ENCODE assay signal across 9 mouse cellular contexts in the genomic region with DNA sequence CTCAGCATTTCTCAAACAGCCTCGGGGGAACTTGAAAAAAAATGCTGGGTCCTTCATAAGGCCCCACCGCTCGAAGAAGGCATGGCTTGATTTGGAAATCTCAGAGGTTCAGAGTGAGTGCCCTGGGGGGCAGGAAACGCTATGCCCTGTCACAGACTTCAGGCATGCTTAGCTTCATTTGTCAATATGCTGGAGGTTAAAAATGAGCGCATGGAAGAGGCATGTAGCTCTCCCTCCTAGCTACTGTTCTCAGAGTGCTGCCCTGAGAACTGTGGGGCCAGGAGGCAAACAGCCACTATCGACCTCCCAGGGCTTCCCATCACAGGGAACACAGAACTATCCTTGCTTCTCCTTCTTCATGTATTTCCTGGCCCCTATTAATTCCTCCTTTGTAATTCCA. TPM values are rescaled to one million over a fixed set of nuclear protein-coding genes. Genes with fewer than 3 reads are reported as not detected.
A peak's percentile ranks its signal among the peaks of the same experiment; 100 is the strongest.
DNase-seq lines count a peak whose midpoint lies in the region; ATAC-seq lines count a peak whose summit lies in the region.
"Had no signal": no experiment of that assay in that cellular context is flagged by ENCODE, and none has a peak within 500 bp of the region (broad histone marks: within the 10 kb centered on the region; RNA-seq: fewer than 3 reads in every experiment).

No protein-coding gene starts in this region.

- H3K4me3 ChIP-seq in heart, embryonic 11.5 days (ENCODE audit: low read depth, low read length): no peak overlapping the region
- H3K4me3 ChIP-seq in heart, embryonic 15.5 days: no peak overlapping the region
- H3K4me3 ChIP-seq in midbrain, embryonic 10.5 days: 0 out of 2 replicates have a peak overlapping the region, but pooled peaks have one; percentile 6

- no peak for DNase-seq in heart, adult 18-20 months
- peak; percentile 50 for DNase-seq in Muller cell, postnatal 12 days (ENCODE audit: inconsistent ontology term)
- DNase-seq in midbrain, embryonic 10.5 days (ENCODE audit: low spot score): no peak
- no peak for DNase-seq in kidney, adult 18-20 months
- no peak for DNase-seq in gastrocnemius, adult 18-20 months (ENCODE audit: low spot score)
- DNase-seq in left cerebral cortex, adult 11 months (ENCODE audit: low spot score): no peak
- DNase-seq: kidney, adult 8-10 months had no signal

- H3K4me1 ChIP-seq in heart, embryonic 11.5 days (ENCODE audit: control insufficient read depth, insufficient read depth, low read length): peaks cover 33% of the 10 kb centered on the region
- H3K4me1 ChIP-seq in heart, embryonic 15.5 days (replicated peaks): peaks cover 54% of the 10 kb centered on the region
- peaks cover 54% of the 10 kb centered on the region for H3K4me1 ChIP-seq in midbrain, embryonic 10.5 days

- H3K9ac ChIP-seq in heart, embryonic 11.5 days (ENCODE audit: low read depth, low read length): peak overlapping the region; percentile 56; the same call in 1 of the 2 replicates
- no peak overlapping the region for H3K9ac ChIP-seq in heart, embryonic 15.5 days

- H3K4me2 ChIP-seq in heart, embryonic 11.5 days: peak overlapping the region; percentile 39
- no peak overlapping the region; the same call in 1 of the 2 replicates for H3K4me2 ChIP-seq in heart, embryonic 15.5 days

- ATAC-seq in heart, embryonic 11.5 days (replicated peaks; ENCODE audit: insufficient number of reproducible peaks, low FRiP score, low TSS enrichment): no peak
- peak; percentile 53; the same call in 1 of the 2 replicates for ATAC-seq in heart, embryonic 15.5 days (replicated peaks; ENCODE audit: insufficient number of reproducible peaks, insufficient read depth, low FRiP score, low read depth)

- H3K27ac ChIP-seq in heart, embryonic 11.5 days (ENCODE audit: low read depth, low read length): peak overlapping the region; percentile 90
- H3K27ac ChIP-seq in heart, embryonic 15.5 days: peak overlapping the region; percentile 77
- H3K27ac ChIP-seq in midbrain, embryonic 10.5 days (replicated peaks): peak overlapping the region; percentile 55; the same call in 1 of the 2 replicates

- WGBS in heart, embryonic 11.5 days (ENCODE audit: insufficient replicate concordance): 26% methylated on average over 6 of the region's 6 CpGs
- WGBS in heart, embryonic 15.5 days: 25% methylated on average over 6 of the region's 6 CpGs
- 75% methylated on average over 6 of the region's 6 CpGs for WGBS in midbrain, embryonic 10.5 days

- H3K9me3 ChIP-seq in heart, embryonic 11.5 days (replicated peaks; ENCODE audit: control insufficient read depth, low read length): no peaks in the 10 kb centered on the region
- no peaks in the 10 kb centered on the region for H3K9me3 ChIP-seq in heart, embryonic 15.5 days (replicated peaks)
- no peaks in the 10 kb centered on the region for H3K9me3 ChIP-seq in midbrain, embryonic 10.5 days (replicated peaks)

- H3K27me3 ChIP-seq in heart, embryonic 11.5 days (ENCODE audit: control insufficient read depth, insufficient read depth, low read length): no peaks in the 10 kb centered on the region
- H3K27me3 ChIP-seq in heart, embryonic 15.5 days: no peaks in the 10 kb centered on the region
- peaks cover 71% of the 10 kb centered on the region for H3K27me3 ChIP-seq in midbrain, embryonic 10.5 days (ENCODE audit: low read depth, poor library complexity, severe bottlenecking)

- no peaks in the 10 kb centered on the region for H3K36me3 ChIP-seq in heart, embryonic 11.5 days (ENCODE audit: control insufficient read depth, insufficient read depth, low read length)
- H3K36me3 ChIP-seq in heart, embryonic 15.5 days: no peaks in the 10 kb centered on the region
- H3K36me3 ChIP-seq in midbrain, embryonic 10.5 days: no peaks in the 10 kb centered on the region

RNA-seq across cellular contexts. Expression of gene Lrrc1, which starts 47.5 kb away (rescaled TPM):
- polyA plus RNA-seq in heart, embryonic 11.5 days (2014; fragmentation: Nextera tagmentation; extraction: Ambion mirVana): 11.2 and 13.4 TPM in 2 replicates
- 10 to 100 TPM; 14.3 to 16.9 TPM for total RNA-seq in heart, adult 18-20 months (2021)
- polyA plus RNA-seq in heart, embryonic 15.5 days (2015; fragmentation: Nextera tagmentation; extraction: Ambion mirVana): 16.1 and 18.6 TPM in 2 replicates
- polyA plus RNA-seq in midbrain, embryonic 10.5 days (2016; fragmentation: Nextera tagmentation; extraction: Ambion mirVana): 5.8 and 6.5 TPM in 2 replicates
- 1 to 10 TPM in 1 of 2 experiments, under 1 TPM in 1; 0.47 to 1.2 TPM for total RNA-seq in gastrocnemius, adult 18-20 months (2021)
